Mouse (Mus musculus) kidney, embryonic 16.5 days (tissue): ENCODE measurements around the gene Olfr790. TPM values are rescaled to one million over a fixed set of nuclear protein-coding genes. Genes with fewer than 3 reads are reported as not detected.

ENCODE experiments used
- ATAC-seq: fragments of 200-750 bp; cut with Nextera tagmentation; 2 replicates; pipeline ENCODE4 v1.8.0; 2017; ENCODE audit warnings: moderate TSS enrichment; ENCODE audit not compliant: low FRiP score, low TSS enrichment
- H3K27ac ChIP-seq: fragments of 300-500 bp; sonication (generic); 2 replicates; pipeline ENCODE4 v1.5.1; 2014; ENCODE audit warnings: low read length
- H3K27me3 ChIP-seq: fragments of 300-500 bp; sonication (generic); 2 replicates; pipeline ENCODE4 v1.6.1; 2014; ENCODE audit warnings: low read length, control low read depth, mixed read lengths; ENCODE audit not compliant: insufficient read depth
- H3K36me3 ChIP-seq: fragments of 300-500 bp; sonication (generic); 2 replicates; pipeline ENCODE4 v1.6.1; 2014; ENCODE audit warnings: low read length, control low read depth, mixed read lengths; ENCODE audit not compliant: insufficient read depth
- H3K4me1 ChIP-seq: fragments of 300-500 bp; sonication (generic); 2 replicates; pipeline ENCODE4 v1.6.1; 2014; ENCODE audit warnings: low read length, control low read depth, mixed read lengths; ENCODE audit not compliant: insufficient read depth
- H3K4me2 ChIP-seq: fragments of 300-500 bp; sonication (generic); replicated peaks from 2 replicates; pipeline ENCODE4 v1.6.1; 2014; ENCODE audit warnings: low read depth, low read length
- H3K4me3 ChIP-seq: fragments of 300-500 bp; sonication (generic); 2 replicates; pipeline ENCODE4 v1.5.1; 2014; ENCODE audit warnings: mild to moderate bottlenecking, low read length
- H3K9ac ChIP-seq: fragments of 300-500 bp; sonication (generic); replicated peaks from 2 replicates; pipeline ENCODE4 v1.6.1; 2014; ENCODE audit warnings: low read length
- H3K9me3 ChIP-seq: fragments of 300-500 bp; sonication (generic); 2 replicates; pipeline ENCODE4 v1.6.1; 2016; ENCODE audit warnings: low read length, control low read depth
- WGBS: fragments of 180-500 bp; shearing (Covaris S2); extraction: QIAGEN DNeasy Blood & Tissue Kit; methylation state at CpG from one replicate; pipeline ENCODE4 v1.1.7; 2014; 5-methylcytosine and 5-hydroxymethylcytosine counted together
- polyA plus RNA-seq: library from polyadenylated mRNA; unstranded; fragments of >200 nt; fragmentation: Nextera tagmentation; extraction: Ambion mirVana; gene quantifications from 2 replicates; pipeline ENCODE4 v1.2.1, GENCODE M21; 2015

Olfr790 gene
- not detected in 2 replicates for polyA plus RNA-seq

- Histone ChIP-seq H3K27ac (no peak within 1 kb of the TSS), H3K27me3 (no peaks in the 10 kb centered on the region), H3K4me3 (no peak within 1 kb of the TSS), H3K4me1 (no peaks in the 10 kb centered on the region), H3K36me3 (no peaks in the 10 kb centered on the region), H3K4me2 (no peak within 1 kb of the TSS), H3K9ac (no peak within 1 kb of the TSS), H3K9me3 (no peaks in the 10 kb centered on the region)
- no peak for ATAC-seq
Observed at GRCm38 (mm10) chr10:129498192-129498591, at the start of gene Olfr790. Olfr790 (plus strand) TSS chr10:129498492.

DNA sequence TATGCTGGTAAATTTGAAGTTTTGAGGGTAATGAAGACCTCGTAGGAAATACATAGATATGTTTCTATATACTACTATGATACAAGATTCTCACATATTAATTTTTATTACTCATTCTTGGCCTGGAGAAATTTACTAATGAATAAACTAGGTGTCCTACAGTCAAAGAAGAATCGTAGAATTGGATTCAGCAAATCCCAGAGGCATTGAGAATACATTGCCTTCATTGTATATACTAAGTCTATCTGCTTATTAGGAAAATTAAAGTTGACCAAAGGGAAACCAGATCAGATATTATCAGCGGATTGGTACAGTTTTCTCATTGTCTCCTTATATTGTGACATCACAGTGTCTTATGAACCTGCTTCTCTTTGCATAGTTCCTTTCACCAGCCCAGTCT is 36.7 kb upstream of the Olfr790 start, which contains the start of gene Olfr787:
Gene Olfr787, plus strand, starts transcription at position 301 of the 400 bp plus-strand sequence.
- Histone ChIP-seq H3K9me3 (no peaks in the 10 kb centered on the region), H3K36me3 (no peaks in the 10 kb centered on the region), H3K27me3 (no peaks in the 10 kb centered on the region), H3K9ac (no peak within 1 kb of the TSS), H3K27ac (no peak within 1 kb of the TSS), H3K4me1 (no peaks in the 10 kb centered on the region), H3K4me2 (no peak within 1 kb of the TSS), H3K4me3 (no peak within 1 kb of the TSS)
- no peak for ATAC-seq
- WGBS = 81% methylated on average over 3 of the region's 3 CpGs

DNA sequence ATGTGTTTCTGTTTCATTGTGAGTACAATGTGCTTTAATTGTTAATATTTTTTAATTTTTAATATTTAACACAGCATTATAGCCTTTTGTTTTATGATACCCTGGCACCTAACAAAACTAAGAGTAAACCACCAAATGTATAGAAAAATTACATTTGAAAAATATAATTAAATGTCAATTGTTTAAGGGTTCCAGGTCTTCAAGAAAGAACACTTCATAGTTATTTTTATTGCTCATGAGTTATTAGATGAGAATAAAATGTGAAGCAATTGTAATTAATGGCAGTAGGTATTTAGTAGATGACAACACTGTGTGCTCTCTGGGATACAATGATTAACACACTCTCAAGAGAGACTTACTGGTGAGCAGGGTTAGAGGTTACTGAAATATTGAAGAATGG is 27.6 kb upstream of the Olfr790 start, which contains the start of gene Olfr788:
Gene Olfr788, plus strand, starts transcription at position 301 of the 400 bp plus-strand sequence.
- H3K9ac ChIP-seq = no peak within 1 kb of the TSS
- no peaks in the 10 kb centered on the region for H3K4me1 ChIP-seq
- no peak for ATAC-seq

DNA sequence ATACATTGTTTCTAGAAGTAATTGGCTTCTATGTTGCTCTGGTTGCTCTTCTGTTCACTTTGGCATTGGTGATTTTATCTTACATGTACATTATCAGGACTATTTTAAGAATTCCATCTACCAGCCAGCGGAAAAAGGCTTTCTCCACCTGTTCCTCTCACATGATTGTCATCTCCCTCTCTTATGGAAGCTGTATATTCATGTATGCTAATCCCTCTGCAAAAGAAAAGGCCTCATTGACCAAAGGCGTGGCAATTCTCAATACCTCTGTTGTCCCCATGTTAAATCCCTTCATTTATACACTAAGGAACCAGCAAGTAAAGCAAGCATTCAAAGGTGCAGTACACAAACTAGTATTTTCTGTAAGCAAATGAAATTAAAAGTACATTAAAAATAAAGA is 25.0 kb upstream of the Olfr790 start:
- WGBS = 74% methylated on average over 2 of the region's 2 CpGs
- Histone ChIP-seq H3K27me3 (no peaks in the 10 kb centered on the region), H3K4me1 (no peaks in the 10 kb centered on the region), H3K9me3 (no peaks in the 10 kb centered on the region), H3K27ac (no peak overlapping the region), H3K36me3 (no peaks in the 10 kb centered on the region), H3K4me2 (no peak overlapping the region), H3K4me3 (no peak overlapping the region), H3K9ac (no peak overlapping the region)
- ATAC-seq = no peak

More for the DNA sequence above, 27.6 kb upstream of the Olfr790 start, which contains the start of gene Olfr788:
- no peak within 1 kb of the TSS for H3K4me2 ChIP-seq
- H3K27ac ChIP-seq = no peak within 1 kb of the TSS
- H3K9me3 ChIP-seq = no peaks in the 10 kb centered on the region
- H3K36me3 ChIP-seq = no peaks in the 10 kb centered on the region
- H3K4me3 ChIP-seq = no peak within 1 kb of the TSS
- H3K27me3 ChIP-seq = no peaks in the 10 kb centered on the region

DNA sequence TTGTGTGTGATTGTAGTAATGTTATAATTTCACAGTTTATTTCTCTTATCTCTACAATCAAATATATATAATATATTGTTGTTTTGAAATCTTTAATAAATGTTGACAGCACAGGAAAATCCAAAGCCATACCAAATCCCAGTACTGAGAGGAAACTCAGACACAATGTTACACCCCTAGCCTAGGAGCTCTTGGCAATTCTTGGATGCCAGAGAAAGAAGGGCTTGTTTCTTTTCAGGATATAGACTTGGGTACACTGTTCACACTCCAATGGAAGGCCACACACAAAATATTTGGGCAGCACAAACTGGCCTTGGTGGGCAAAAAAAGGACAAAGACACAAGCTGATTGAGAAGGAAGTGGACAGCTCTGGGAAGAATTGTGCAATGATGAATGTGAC is 24.6 kb upstream of the Olfr790 start:
- Histone ChIP-seq H3K9ac (no peak overlapping the region), H3K4me2 (no peak overlapping the region), H3K4me1 (no peaks in the 10 kb centered on the region), H3K9me3 (no peaks in the 10 kb centered on the region), H3K27me3 (no peaks in the 10 kb centered on the region), H3K4me3 (no peak overlapping the region), H3K36me3 (no peaks in the 10 kb centered on the region), H3K27ac (no peak overlapping the region)
- ATAC-seq = no peak

- H3K9ac ChIP-seq = no peak within 1 kb of the TSS
- 65% methylated on average over 2 of the region's 2 CpGs for WGBS
- H3K4me3 ChIP-seq = no peak within 1 kb of the TSS
- H3K27me3 ChIP-seq = no peaks in the 10 kb centered on the region
- no peak within 1 kb of the TSS for H3K4me2 ChIP-seq
- H3K27ac ChIP-seq = no peak within 1 kb of the TSS
- no peak for ATAC-seq
- no peaks in the 10 kb centered on the region for H3K9me3 ChIP-seq
- no peaks in the 10 kb centered on the region for H3K36me3 ChIP-seq
- no peaks in the 10 kb centered on the region for H3K4me1 ChIP-seq
Observed at GRCm38 (mm10) chr10:129484452-129484851, 13.8 kb upstream of the Olfr790 start, which contains the start of gene Olfr789. Olfr789 (plus strand) TSS chr10:129484752.

DNA sequence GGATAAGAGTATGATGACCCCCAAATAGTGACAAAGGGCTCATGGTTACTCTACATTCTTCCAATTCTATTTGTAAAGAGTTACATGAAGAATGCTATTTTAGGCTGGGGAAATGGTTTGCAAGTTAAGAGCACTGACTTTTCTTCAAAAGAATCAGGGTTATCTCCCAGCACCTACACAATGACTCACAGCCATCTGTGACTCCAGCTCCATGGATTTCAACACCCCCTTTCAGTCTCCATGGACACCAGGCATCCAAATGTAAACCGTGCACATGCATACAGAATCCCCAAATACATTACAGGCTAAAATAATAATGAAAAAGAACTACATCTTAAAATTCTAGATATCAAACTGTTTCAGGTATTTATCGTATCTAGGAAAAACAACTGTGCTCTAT is 8.2 kb upstream of the Olfr790 start:
- H3K4me2 ChIP-seq = no peak overlapping the region
- H3K36me3 ChIP-seq = no peaks in the 10 kb centered on the region
- H3K9me3 ChIP-seq = no peaks in the 10 kb centered on the region
- no peak overlapping the region for H3K9ac ChIP-seq
- no peaks in the 10 kb centered on the region for H3K4me1 ChIP-seq
- no peaks in the 10 kb centered on the region for H3K27me3 ChIP-seq
- 81% methylated on average over 2 of the region's 2 CpGs for WGBS
- no peak overlapping the region for H3K27ac ChIP-seq
- H3K4me3 ChIP-seq = no peak overlapping the region
- no peak for ATAC-seq

GRCm38 (mm10) chr10:129521492-129521891 is 23.2 kb downstream of the Olfr790 start, which contains the start of gene Olfr791:
Olfr791 (plus strand) TSS chr10:129521792.
- Histone ChIP-seq H3K27ac (no peak within 1 kb of the TSS), H3K9ac (no peak within 1 kb of the TSS), H3K4me1 (no peaks in the 10 kb centered on the region), H3K9me3 (no peaks in the 10 kb centered on the region), H3K27me3 (no peaks in the 10 kb centered on the region), H3K4me3 (no peak within 1 kb of the TSS), H3K4me2 (no peak within 1 kb of the TSS), H3K36me3 (no peaks in the 10 kb centered on the region)
- no peak for ATAC-seq
- WGBS = 69% methylated on average over 3 of the region's 3 CpGs

- Histone ChIP-seq H3K4me2 (no peak within 1 kb of the TSS), H3K27me3 (no peaks in the 10 kb centered on the region), H3K9me3 (no peaks in the 10 kb centered on the region), H3K4me3 (no peak within 1 kb of the TSS), H3K9ac (no peak within 1 kb of the TSS), H3K36me3 (no peaks in the 10 kb centered on the region), H3K4me1 (no peaks in the 10 kb centered on the region), H3K27ac (no peak within 1 kb of the TSS)
- no peak for ATAC-seq
- WGBS = 89% methylated on average over 1 of the region's 1 CpGs
Observed at GRCm38 (mm10) chr10:129538862-129539261, 40.6 kb downstream of the Olfr790 start, which contains the start of gene Olfr792. Olfr792 (plus strand) TSS chr10:129539162.

GRCm38 (mm10) chr10:129549354-129549753 is 51.1 kb downstream of the Olfr790 start:
- ATAC-seq = no peak
- H3K27me3 ChIP-seq = no peaks in the 10 kb centered on the region
- peaks cover 6% of the 10 kb centered on the region for H3K9me3 ChIP-seq
- H3K27ac ChIP-seq = no peak overlapping the region
- WGBS = 53% methylated on average over 1 of the region's 1 CpGs
- no peak overlapping the region for H3K4me2 ChIP-seq
- H3K9ac ChIP-seq = no peak overlapping the region
- no peaks in the 10 kb centered on the region for H3K4me1 ChIP-seq
- H3K4me3 ChIP-seq = no peak overlapping the region
- no peaks in the 10 kb centered on the region for H3K36me3 ChIP-seq
